Mouse (Mus musculus): ENCODE results near the gene Pde4d.

DNA sequence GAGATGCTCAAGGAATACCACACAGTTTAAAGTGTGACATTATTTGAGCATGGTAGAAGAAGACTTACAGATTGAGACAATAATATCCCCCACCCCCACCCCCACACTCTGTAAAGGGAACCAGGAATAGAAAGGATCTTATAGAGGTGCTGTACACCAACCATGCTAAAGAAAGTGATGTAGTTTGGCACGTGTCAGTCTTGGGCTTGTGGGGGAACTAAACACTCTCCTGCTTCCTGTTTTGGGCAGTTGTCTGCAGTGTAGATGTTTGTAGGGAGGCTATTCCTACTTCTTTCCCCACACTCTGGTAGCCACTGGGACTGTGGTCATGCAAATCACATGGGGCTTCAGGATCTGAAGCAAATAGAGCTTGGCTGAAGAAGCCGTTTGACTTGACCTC, 236.5 kb downstream of the Pde4d start:
- TF ChIP-seq CTCF (IDR thresholded peaks at IDR 0.05; ENCODE audit: extremely low read depth, insufficient read depth, low read length) (no peak), POLR2A (IDR thresholded peaks at IDR 0.05; ENCODE audit: extremely low read depth, insufficient read depth, low read length) (no peak)
